Mouse (Mus musculus) cortical plate, adult 2 months (tissue): ENCODE data around the gene Meis1. TPM values are rescaled to one million over a fixed set of nuclear protein-coding genes. Genes with fewer than 3 reads are reported as not detected.

ENCODE experiments used
- H3K27ac ChIP-seq: fragments of 200-500 bp; 2 replicates; pipeline ENCODE4 v1.5.1; 2012; ENCODE audit warnings: low read length, control low read depth, inconsistent platforms; ENCODE audit not compliant: insufficient read depth
- H3K4me1 ChIP-seq: fragments of 200-500 bp; 2 replicates; pipeline ENCODE4 v1.6.1; 2011; ENCODE audit warnings: low read length; ENCODE audit not compliant: control insufficient read depth, insufficient read depth
- H3K4me3 ChIP-seq: fragments of 200-500 bp; 2 replicates; pipeline ENCODE4 v1.5.1; 2011; ENCODE audit warnings: mild to moderate bottlenecking, low read length, control low read depth; ENCODE audit not compliant: insufficient read depth
- CTCF ChIP-seq: fragments of 200-500 bp; IDR thresholded peaks from 2 replicates; pipeline ENCODE4 v1.5.1; 2011; ENCODE audit warnings: mild to moderate bottlenecking, control low read depth, low read length; ENCODE audit not compliant: insufficient read depth; ENCODE audit errors: extremely low read depth
- POLR2A ChIP-seq: fragments of 200-500 bp; IDR thresholded peaks from 2 replicates; pipeline ENCODE4 v1.6.1; 2011; ENCODE audit warnings: mild to moderate bottlenecking, low read length, control low read depth; ENCODE audit not compliant: insufficient read depth; ENCODE audit errors: extremely low read depth
- polyA plus RNA-seq: library from polyadenylated mRNA; depleted of rRNA; stranded (reverse); fragments of >200 nt; gene quantifications from 2 replicates; pipeline ENCODE4 v1.2.3, GENCODE M21; 2012

Gene Meis1
- polyA plus RNA-seq, 1 experiment = 3.5 TPM

DNA sequence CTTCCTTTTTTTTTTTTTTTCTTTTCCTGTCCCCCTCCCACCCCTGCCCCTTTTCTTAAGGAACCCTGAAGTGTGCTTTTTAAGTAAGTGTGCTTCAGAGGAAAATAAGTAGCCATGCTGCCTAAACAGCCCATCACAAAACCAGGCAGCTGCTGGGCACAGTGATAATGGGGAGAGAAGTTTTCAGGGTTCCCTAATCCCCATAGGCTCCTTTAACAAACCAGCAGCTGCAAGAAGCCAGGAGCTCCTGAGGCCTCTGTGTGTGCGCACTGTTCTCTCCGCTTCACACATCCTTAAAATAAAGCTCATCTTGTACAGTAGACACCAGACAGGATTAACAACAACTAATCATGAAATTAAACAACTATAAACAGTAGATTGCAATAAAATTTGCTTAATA is 63.9 kb downstream of the Meis1 start:
- TF ChIP-seq CTCF (no peak), POLR2A (no peak)
- Histone ChIP-seq H3K4me1 (no peaks in the 10 kb centered on the region), H3K27ac (no peak overlapping the region), H3K4me3 (no peak overlapping the region)

DNA sequence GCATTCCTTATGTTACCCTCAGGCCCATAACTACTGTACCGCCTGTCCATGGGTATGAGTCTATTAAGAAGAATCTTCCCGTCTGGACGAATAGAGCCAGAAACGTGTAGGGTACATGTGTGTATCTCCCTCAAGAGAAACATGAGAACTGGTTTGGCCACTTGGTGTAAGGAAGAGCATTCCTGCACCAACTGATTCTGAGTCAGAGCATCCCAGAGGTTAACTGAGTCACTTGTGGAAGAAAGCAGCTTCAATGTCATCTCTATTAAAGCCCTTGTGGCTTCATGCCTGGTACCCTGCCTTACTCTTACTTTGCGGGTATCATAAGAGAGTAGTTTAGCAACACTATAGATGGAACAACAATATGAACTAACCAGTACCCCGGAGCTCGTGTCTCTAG is 64.9 kb downstream of the Meis1 start:
- Histone ChIP-seq H3K4me3 (no peak overlapping the region), H3K27ac (no peak overlapping the region), H3K4me1 (no peaks in the 10 kb centered on the region)
- TF ChIP-seq POLR2A (no peak), CTCF (no peak)

DNA sequence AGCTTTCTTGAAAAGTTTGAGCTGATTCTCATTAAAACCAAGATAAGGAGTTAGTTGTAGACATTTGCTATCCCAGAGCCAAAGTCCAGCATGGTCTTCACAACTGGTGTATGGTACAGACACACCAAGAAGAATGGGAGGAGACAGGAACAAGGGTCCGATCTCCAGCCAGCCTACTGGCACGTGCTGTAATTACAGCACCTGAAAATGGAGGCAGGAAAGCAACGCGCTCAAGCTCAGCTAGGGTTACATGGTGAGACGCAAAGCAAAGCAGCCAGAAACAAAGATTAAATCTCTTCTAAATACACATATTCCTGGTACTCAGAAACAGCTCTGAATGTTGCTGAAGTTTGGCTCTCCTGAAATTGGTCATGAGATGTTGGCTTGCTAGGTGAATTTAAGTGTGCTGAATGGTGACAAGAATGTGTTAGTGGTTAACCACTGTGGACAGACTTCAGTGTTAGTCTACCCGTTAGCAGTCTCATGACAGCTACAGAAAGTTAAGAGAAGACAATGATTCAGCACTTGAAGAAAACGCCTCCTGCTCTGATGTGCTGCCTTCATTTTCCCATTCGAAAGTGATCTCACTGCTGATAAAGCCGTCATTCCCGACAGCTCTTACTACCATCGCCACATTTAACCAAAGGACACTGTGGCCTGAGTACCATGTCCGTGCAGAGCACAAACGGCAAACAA is 70.0 kb downstream of the Meis1 start:
- Histone ChIP-seq H3K4me3 (no peak overlapping the region), H3K27ac (no peak overlapping the region), H3K4me1 (no peaks in the 10 kb centered on the region)
- no peak for TF ChIP-seq CTCF
- no peak for TF ChIP-seq POLR2A

DNA sequence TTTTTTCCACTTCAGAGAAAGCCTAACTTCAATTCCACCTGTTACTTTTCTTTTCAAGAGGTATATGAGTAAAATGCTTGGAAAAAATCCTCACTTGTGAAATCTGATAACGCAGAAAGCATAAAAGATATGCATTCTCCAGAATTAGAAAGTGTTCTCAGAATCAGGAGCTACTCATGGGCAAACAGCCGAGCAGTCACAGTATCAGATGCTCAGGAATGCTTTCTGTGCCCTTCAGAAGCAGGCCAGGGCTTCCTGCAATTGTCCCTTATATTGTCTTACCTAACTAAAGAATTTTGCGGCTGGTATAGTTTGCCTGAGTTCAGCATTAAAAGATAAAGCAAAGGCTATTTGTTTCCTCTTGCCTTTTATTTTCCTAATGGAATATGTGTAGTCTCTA is 71.4 kb downstream of the Meis1 start:
- no peak for TF ChIP-seq CTCF
- no peak overlapping the region for H3K4me3 ChIP-seq
- no peaks in the 10 kb centered on the region for H3K4me1 ChIP-seq
- no peak overlapping the region for H3K27ac ChIP-seq

DNA sequence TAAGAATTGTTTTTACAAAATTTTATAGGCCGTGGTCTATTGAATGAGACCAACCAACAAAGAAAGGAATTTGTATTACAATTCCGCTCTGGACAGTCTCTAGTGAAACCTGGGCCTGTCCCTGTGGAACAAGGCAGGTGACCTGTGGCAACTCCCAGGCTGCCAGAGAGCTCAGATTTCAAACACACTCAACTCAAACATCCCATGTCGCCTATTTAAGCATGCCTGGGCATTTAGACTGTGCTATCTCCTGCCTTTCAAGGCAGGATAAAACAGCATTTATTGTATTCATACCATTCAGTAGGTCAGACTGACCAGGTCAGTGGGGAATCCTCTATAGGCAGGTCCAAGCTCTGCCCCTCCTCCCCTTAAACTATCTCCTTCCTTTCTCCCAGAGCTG is 73.0 kb downstream of the Meis1 start:
- Histone ChIP-seq H3K4me3 (no peak overlapping the region), H3K27ac (no peak overlapping the region), H3K4me1 (no peaks in the 10 kb centered on the region)
- TF ChIP-seq CTCF (no peak), POLR2A (no peak)

DNA sequence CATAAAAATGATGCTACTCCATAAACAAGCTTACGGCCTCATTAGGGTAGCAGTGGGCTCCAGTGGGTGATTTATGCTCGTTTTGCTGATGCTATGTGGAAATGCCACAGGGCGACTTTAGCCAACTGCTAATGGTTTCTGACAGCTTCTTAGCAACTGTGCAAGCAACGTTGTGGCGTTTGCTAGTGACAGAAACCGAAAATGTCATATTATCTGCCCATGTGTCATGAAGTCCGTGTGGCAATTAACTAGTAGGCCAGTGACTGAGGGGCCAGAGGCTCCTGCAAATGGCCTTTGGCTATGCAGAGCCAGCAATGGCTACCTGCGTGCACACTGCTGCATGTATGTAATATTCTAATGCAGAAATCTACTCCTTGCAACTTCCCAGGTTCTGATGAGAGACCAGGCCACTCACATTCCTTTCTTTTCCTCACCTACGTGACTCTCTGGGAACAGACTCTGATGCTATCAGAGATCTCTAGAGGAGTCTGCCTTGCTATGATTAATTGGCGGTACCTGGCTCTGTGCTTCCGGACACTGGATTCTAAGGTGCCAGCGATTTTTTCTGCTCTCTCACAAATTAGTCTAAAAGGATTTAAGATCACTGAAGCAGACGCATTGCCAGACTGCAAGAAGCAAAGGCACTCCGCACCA is 73.7 kb downstream of the Meis1 start:
- Histone ChIP-seq H3K4me1 (no peaks in the 10 kb centered on the region), H3K4me3 (no peak overlapping the region), H3K27ac (no peak overlapping the region)
- TF ChIP-seq POLR2A = no peak
- TF ChIP-seq CTCF = no peak

DNA sequence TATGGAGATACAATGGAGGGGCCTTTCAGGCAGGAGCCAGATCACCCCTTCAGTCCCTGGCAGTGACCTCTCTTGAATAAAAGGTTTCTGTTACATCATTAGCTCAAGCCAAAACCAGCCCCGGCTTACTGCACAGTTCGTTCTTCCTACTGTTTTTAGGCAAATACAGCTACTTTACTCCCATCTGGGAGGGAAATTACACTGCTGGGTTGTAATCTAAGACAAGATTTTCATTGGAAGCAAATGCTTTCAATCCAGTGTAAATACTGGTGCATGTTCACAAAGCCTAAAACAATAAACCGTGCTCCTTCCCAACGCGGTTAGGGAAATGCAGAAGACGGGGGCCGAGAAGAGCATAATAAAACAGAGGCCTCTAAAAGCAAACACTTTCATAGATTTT is 74.6 kb downstream of the Meis1 start:
- Histone ChIP-seq H3K4me3 (no peak overlapping the region), H3K27ac (no peak overlapping the region), H3K4me1 (no peaks in the 10 kb centered on the region)
- TF ChIP-seq CTCF (no peak), POLR2A (no peak)

DNA sequence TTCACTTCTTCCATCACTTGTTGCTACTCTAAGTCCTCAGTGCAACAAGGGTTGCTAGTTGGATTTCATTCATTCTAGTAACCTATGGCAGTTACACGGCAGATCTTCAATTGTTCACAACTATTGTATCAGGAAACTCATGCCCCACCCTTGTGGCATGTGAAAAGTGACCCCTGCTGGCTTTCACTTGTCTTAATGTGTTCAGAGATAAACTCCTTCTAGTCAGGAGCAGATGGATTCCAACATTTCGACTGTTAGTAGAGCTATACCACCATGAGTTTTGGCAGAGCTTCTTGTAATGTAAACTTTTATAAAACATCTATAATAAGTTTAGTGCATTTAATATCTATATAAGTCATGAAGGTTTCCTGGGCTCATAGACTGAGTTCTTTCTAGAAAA is 75.8 kb downstream of the Meis1 start:
- TF ChIP-seq POLR2A (no peak), CTCF (no peak)
- H3K4me1 ChIP-seq = no peaks in the 10 kb centered on the region
- H3K4me3 ChIP-seq = no peak overlapping the region
- H3K27ac ChIP-seq = no peak overlapping the region

DNA sequence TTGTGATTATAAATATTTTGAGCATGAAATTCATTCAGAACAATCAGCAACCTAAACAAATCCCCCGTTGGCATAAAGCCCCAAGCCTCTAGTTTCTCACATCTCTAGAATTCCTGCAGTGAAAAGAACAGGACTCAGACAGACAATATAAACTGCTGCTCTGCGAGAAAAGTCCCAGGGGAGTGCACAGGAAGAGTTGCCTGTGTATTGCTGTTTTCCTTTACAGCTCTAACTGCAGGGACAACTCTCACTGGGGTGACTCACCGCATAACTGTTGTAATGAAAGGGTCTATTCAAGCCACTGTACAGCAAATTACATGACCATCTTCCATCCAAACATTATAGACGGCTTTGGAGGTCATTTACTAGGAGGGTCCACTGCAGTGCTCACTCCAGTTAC is 77.9 kb downstream of the Meis1 start:
- TF ChIP-seq POLR2A (no peak), CTCF (no peak)
- H3K27ac ChIP-seq = no peak overlapping the region
- H3K4me1 ChIP-seq = no peaks in the 10 kb centered on the region
- no peak overlapping the region for H3K4me3 ChIP-seq

DNA sequence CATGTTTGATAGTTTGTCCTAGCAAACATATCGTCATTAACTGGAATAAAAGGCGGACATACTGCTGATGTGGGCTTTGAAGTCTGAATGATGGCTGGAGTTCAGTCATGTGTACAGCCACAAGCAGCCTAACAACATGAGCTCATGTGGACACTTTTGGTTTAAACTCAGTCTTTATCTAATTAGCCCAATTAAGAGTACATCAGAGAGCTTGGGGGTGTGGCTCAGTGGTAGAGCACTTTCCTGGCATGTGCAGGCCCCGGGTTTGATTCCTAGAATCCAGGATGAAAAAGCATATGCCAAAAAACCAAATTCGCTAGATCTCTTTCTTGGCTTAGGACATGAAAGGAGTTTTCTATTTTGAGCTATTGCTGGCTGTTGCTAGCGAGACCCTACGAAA is 83.9 kb downstream of the Meis1 start:
- Histone ChIP-seq H3K4me1 (no peaks in the 10 kb centered on the region), H3K27ac (no peak overlapping the region), H3K4me3 (no peak overlapping the region)
- TF ChIP-seq CTCF (no peak), POLR2A (no peak)
